8 mouse cellular contexts compared by ENCODE assay signal in genomic region chr9:54500832-54501452, GRCm38 (mm10). TPM values are rescaled to one million over a fixed set of nuclear protein-coding genes. Genes with fewer than 3 reads are reported as not detected.
DNase-seq lines count a peak whose midpoint lies in the region; ATAC-seq and TF ChIP-seq lines count a peak whose summit lies in the region.

No protein-coding gene starts in this region.

- DNase-seq in testis, postnatal 10 days (ENCODE audit: low spot score), result no peak
- peak; percentile 68 for DNase-seq in cerebellum, adult 11 months
- no peak for DNase-seq in intestine, embryonic 14.5 days (ENCODE audit: low spot score)
- peak; percentile 3 for DNase-seq in limb, embryonic 14.5 days (ENCODE audit: low spot score)
- no peak for DNase-seq in T-cell, adult 2 months (ENCODE audit: low spot score)

- no peaks in the 10 kb centered on the region for H3K36me3 ChIP-seq in testis, adult 2 months (ENCODE audit: control insufficient read depth, insufficient read depth, low read length)
- H3K36me3 ChIP-seq in forebrain, embryonic 15.5 days, result no peaks in the 10 kb centered on the region
- no peaks in the 10 kb centered on the region for H3K36me3 ChIP-seq in intestine, embryonic 14.5 days (ENCODE audit: control insufficient read depth, insufficient read depth, low read length)
- no peaks in the 10 kb centered on the region for H3K36me3 ChIP-seq in limb, embryonic 14.5 days (ENCODE audit: control insufficient read depth, insufficient read depth, low read length)
- no peaks in the 10 kb centered on the region for H3K36me3 ChIP-seq in midbrain, embryonic 16.5 days (ENCODE audit: control insufficient read depth, insufficient read depth, low read length)

- H3K4me2 ChIP-seq in forebrain, embryonic 15.5 days (replicated peaks), result peak overlapping the region; percentile 77
- H3K4me2 ChIP-seq in intestine, embryonic 14.5 days (ENCODE audit: low read length), result peak overlapping the region; percentile 93
- peak overlapping the region; percentile 99 for H3K4me2 ChIP-seq in limb, embryonic 14.5 days (replicated peaks; ENCODE audit: low read depth, low read length, severe bottlenecking)
- peak overlapping the region; percentile 70 for H3K4me2 ChIP-seq in midbrain, embryonic 16.5 days (ENCODE audit: low read length)

- H3K27ac ChIP-seq in testis, adult 2 months (ENCODE audit: control insufficient read depth, insufficient read depth, low read depth, low read length), result peak overlapping the region; percentile 89
- H3K27ac ChIP-seq in forebrain, embryonic 15.5 days (replicated peaks), result peak overlapping the region; percentile 90
- no peak overlapping the region for H3K27ac ChIP-seq in intestine, embryonic 14.5 days (ENCODE audit: low read depth)
- H3K27ac ChIP-seq in limb, embryonic 14.5 days (replicated peaks; ENCODE audit: low read depth, low read length), result no peak overlapping the region
- peak overlapping the region; percentile 94 for H3K27ac ChIP-seq in midbrain, embryonic 16.5 days (ENCODE audit: low read length)

- under 1% methylated on average over 43 of the region's 43 CpGs for WGBS in forebrain, embryonic 15.5 days
- WGBS in intestine, embryonic 14.5 days, result under 1% methylated on average over 40 of the region's 43 CpGs
- WGBS in limb, embryonic 14.5 days, result 2% methylated on average over 25 of the region's 43 CpGs
- WGBS in midbrain, embryonic 16.5 days, result 0% methylated on average over 41 of the region's 43 CpGs

- no peaks in the 10 kb centered on the region for H3K9me3 ChIP-seq in forebrain, embryonic 15.5 days
- H3K9me3 ChIP-seq in intestine, embryonic 14.5 days (ENCODE audit: control insufficient read depth, low read length), result no peaks in the 10 kb centered on the region
- H3K9me3 ChIP-seq in limb, embryonic 14.5 days (ENCODE audit: control insufficient read depth, low read length), result no peaks in the 10 kb centered on the region
- no peaks in the 10 kb centered on the region for H3K9me3 ChIP-seq in midbrain, embryonic 16.5 days (replicated peaks; ENCODE audit: control insufficient read depth, low read length, poor library complexity, severe bottlenecking)

- H3K4me3 ChIP-seq in testis, adult 2 months (ENCODE audit: control insufficient read depth, low read depth, low read length), result peak overlapping the region; percentile 94
- peak overlapping the region; percentile 96 for H3K4me3 ChIP-seq in forebrain, embryonic 15.5 days
- peak overlapping the region; percentile 71 for H3K4me3 ChIP-seq in intestine, embryonic 14.5 days (ENCODE audit: low read depth, low read length)
- peak overlapping the region; percentile 79 for H3K4me3 ChIP-seq in limb, embryonic 14.5 days (replicated peaks; ENCODE audit: low read length)
- H3K4me3 ChIP-seq in midbrain, embryonic 16.5 days (ENCODE audit: low read depth, low read length), result peak overlapping the region; percentile 94

- no peak for TF ChIP-seq POLR2A in testis, adult 2 months (IDR thresholded peaks at IDR 0.05; ENCODE audit: control insufficient read depth, low read depth, low read length)
- no peak for TF ChIP-seq POLR2A in limb, embryonic 14.5 days (IDR thresholded peaks at IDR 0.05; ENCODE audit: borderline replicate concordance, extremely low read depth, insufficient read depth, insufficient read length)

- peak; percentile 57 for ATAC-seq in forebrain, embryonic 15.5 days (replicated peaks)
- ATAC-seq in intestine, embryonic 14.5 days (replicated peaks; ENCODE audit: low FRiP score, low TSS enrichment, low read depth), result no peak; the same call in 1 of the 2 replicates
- peak; percentile 48 for ATAC-seq in limb, embryonic 14.5 days (ENCODE audit: low FRiP score, low read depth)
- ATAC-seq in midbrain, embryonic 16.5 days, result peak; percentile 70

- peaks cover 12% of the 10 kb centered on the region for H3K4me1 ChIP-seq in testis, adult 2 months (ENCODE audit: control insufficient read depth, insufficient read depth, low read length)
- H3K4me1 ChIP-seq in forebrain, embryonic 15.5 days, result peaks cover 23% of the 10 kb centered on the region
- no peaks in the 10 kb centered on the region; the same call in 1 of the 2 replicates for H3K4me1 ChIP-seq in intestine, embryonic 14.5 days (replicated peaks; ENCODE audit: control insufficient read depth, insufficient read depth, low read length)
- H3K4me1 ChIP-seq in limb, embryonic 14.5 days (ENCODE audit: control insufficient read depth, insufficient read depth, low read length), result peaks cover 6% of the 10 kb centered on the region; the same call in 1 of the 2 replicates
- peaks cover 28% of the 10 kb centered on the region for H3K4me1 ChIP-seq in midbrain, embryonic 16.5 days (ENCODE audit: control insufficient read depth, insufficient read depth, low read length)

- H3K9ac ChIP-seq in forebrain, embryonic 15.5 days (replicated peaks), result peak overlapping the region; percentile 94
- H3K9ac ChIP-seq in intestine, embryonic 14.5 days (ENCODE audit: low read length), result peak overlapping the region; percentile 61
- H3K9ac ChIP-seq in limb, embryonic 14.5 days (ENCODE audit: low read depth, low read length, severe bottlenecking), result peak overlapping the region; percentile 74
- H3K9ac ChIP-seq in midbrain, embryonic 16.5 days (ENCODE audit: low read depth, low read length), result peak overlapping the region; percentile 98

- no peaks in the 10 kb centered on the region for H3K27me3 ChIP-seq in testis, adult 2 months (ENCODE audit: control insufficient read depth, insufficient read depth, low read length)
- H3K27me3 ChIP-seq in forebrain, embryonic 15.5 days, result no peaks in the 10 kb centered on the region
- H3K27me3 ChIP-seq in intestine, embryonic 14.5 days (replicated peaks; ENCODE audit: control insufficient read depth, insufficient read depth, low read length), result 0 out of 2 replicates have a peak, but pooled peaks cover 8% of the 10 kb centered on the region
- H3K27me3 ChIP-seq in limb, embryonic 14.5 days (ENCODE audit: control insufficient read depth, insufficient read depth, low read length), result peaks cover 5% of the 10 kb centered on the region; the same call in 1 of the 2 replicates
- H3K27me3 ChIP-seq in midbrain, embryonic 16.5 days (ENCODE audit: control insufficient read depth, insufficient read depth, low read depth, low read length), result no peaks in the 10 kb centered on the region

- TF ChIP-seq CTCF in testis, adult 2 months (IDR thresholded peaks at IDR 0.05; ENCODE audit: control insufficient read depth, insufficient read depth, insufficient replicate concordance, low read depth, low read length), result no peak

RNA-seq across cellular contexts. Expression of gene Dmxl2, which starts 0.5 kb away (rescaled TPM):
- polyA plus RNA-seq in testis, adult 2 months (2012; rRNA removed), result 8.7 and 9.8 TPM in 2 replicates
- polyA plus RNA-seq in forebrain, embryonic 15.5 days (2015; fragmentation: Nextera tagmentation; extraction: Ambion mirVana), result 52.4 and 53.5 TPM in 2 replicates
- polyA plus RNA-seq in intestine, embryonic 14.5 days (2014; fragmentation: Nextera tagmentation; extraction: Ambion mirVana), result 5.2 and 6.1 TPM in 2 replicates
- polyA plus RNA-seq in limb, embryonic 14.5 days (2012; rRNA removed), result 7.3 and 7.9 TPM in 2 replicates
- polyA plus RNA-seq in limb, embryonic 14.5 days (2014; fragmentation: Nextera tagmentation; extraction: Ambion mirVana), result 6.4 TPM in 2 replicates
- polyA plus RNA-seq in midbrain, embryonic 16.5 days (2015; fragmentation: Nextera tagmentation; extraction: Ambion mirVana), result 53.4 and 59.3 TPM in 2 replicates

RNA-seq across cellular contexts. Expression of gene Sh2d7, which starts 37.8 kb away (rescaled TPM):
- 4.3 and 4.4 TPM in 2 replicates for polyA plus RNA-seq in testis, adult 2 months (2012; rRNA removed)
- polyA plus RNA-seq in forebrain, embryonic 15.5 days (2015; fragmentation: Nextera tagmentation; extraction: Ambion mirVana), result 0.15 and 0.22 TPM in 2 replicates
- not detected in 2 replicates for polyA plus RNA-seq in intestine, embryonic 14.5 days (2014; fragmentation: Nextera tagmentation; extraction: Ambion mirVana)
- polyA plus RNA-seq in limb, embryonic 14.5 days (2012; rRNA removed), result not detected in 2 replicates
- polyA plus RNA-seq in limb, embryonic 14.5 days (2014; fragmentation: Nextera tagmentation; extraction: Ambion mirVana), result not detected in 2 replicates
- polyA plus RNA-seq in midbrain, embryonic 16.5 days (2015; fragmentation: Nextera tagmentation; extraction: Ambion mirVana), result not detected in 2 replicates

RNA-seq across cellular contexts. Expression of gene Cib2, which starts 59.1 kb away (rescaled TPM):
- polyA plus RNA-seq in testis, adult 2 months (2012; rRNA removed), result 3.2 and 3.6 TPM in 2 replicates
- polyA plus RNA-seq in forebrain, embryonic 15.5 days (2015; fragmentation: Nextera tagmentation; extraction: Ambion mirVana), result 40.6 and 41.4 TPM in 2 replicates
- 15.3 and 19.3 TPM in 2 replicates for polyA plus RNA-seq in intestine, embryonic 14.5 days (2014; fragmentation: Nextera tagmentation; extraction: Ambion mirVana)
- 13.4 and 14.3 TPM in 2 replicates for polyA plus RNA-seq in limb, embryonic 14.5 days (2012; rRNA removed)
- polyA plus RNA-seq in limb, embryonic 14.5 days (2014; fragmentation: Nextera tagmentation; extraction: Ambion mirVana), result 26.5 and 31.6 TPM in 2 replicates
- polyA plus RNA-seq in midbrain, embryonic 16.5 days (2015; fragmentation: Nextera tagmentation; extraction: Ambion mirVana), result 54.6 and 60.3 TPM in 2 replicates

Comparison
In these comparisons a context has a peak if more than half of its experiments do, and no peak if none do; other contexts are left out.
1. H3K27ac ChIP-seq: peak in testis, adult 2 months (single experiment), forebrain, embryonic 15.5 days (single experiment) and midbrain, embryonic 16.5 days (single experiment); none in intestine, embryonic 14.5 days (single experiment) and limb, embryonic 14.5 days (single experiment).
2. DNase-seq: peak in cerebellum, adult 11 months (single experiment) and limb, embryonic 14.5 days (single experiment); none in testis, postnatal 10 days (single experiment), intestine, embryonic 14.5 days (single experiment) and T-cell, adult 2 months (single experiment).
3. Peak in every context shown above with its lines, with median percentiles within 50 percentile points of each other: H3K4me3 ChIP-seq, H3K4me2 ChIP-seq and H3K9ac ChIP-seq.